Mouse (Mus musculus): Measurements from ENCODE around the gene Fbxw8.

DNA sequence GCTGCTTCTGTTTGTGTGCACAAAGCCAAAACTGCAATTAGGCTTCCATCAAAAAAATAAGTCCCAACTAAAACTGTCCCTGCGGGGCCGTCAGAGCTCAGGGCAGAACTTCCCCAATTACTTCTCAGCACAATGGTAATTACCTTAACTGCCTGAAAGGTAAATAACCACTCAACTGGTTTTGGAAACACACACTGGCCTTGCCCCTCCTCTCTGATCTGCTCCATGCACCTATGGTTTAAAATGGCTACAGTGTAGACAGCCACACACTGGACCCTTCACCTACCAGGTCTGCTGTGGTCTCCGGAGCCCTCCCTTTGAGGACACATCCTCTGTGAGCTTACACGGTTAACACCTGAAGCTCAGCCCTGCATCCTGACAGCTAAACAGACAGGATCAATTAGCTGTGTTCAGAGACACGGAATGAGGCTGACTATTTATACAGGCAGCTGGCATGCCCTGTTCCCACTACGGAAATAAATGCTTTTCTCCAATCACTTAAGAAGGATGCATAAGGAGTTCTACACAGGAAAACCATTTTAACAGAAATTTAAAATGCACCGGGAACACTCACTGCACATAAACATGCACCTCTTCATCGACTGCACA is 55.3 kb downstream of the Fbxw8 start:
- no peak for TF ChIP-seq CTCF (IDR thresholded peaks at IDR 0.05; ENCODE audit: extremely low read depth, insufficient read depth, insufficient read length, insufficient replicate concordance)
- no peak for TF ChIP-seq POLR2A (IDR thresholded peaks at IDR 0.05; ENCODE audit: low read depth, low read length)
